Mouse (Mus musculus) lung, postnatal 0 days (tissue): Measurements from ENCODE around the gene Blcap. TPM values are rescaled to one million over a fixed set of nuclear protein-coding genes. Genes with fewer than 3 reads are reported as not detected.

ENCODE experiments used
- ATAC-seq: fragments of 200-750 bp; cut with Nextera tagmentation; 2 replicates; pipeline ENCODE4 v1.8.0; 2017; ENCODE audit warnings: moderate library complexity
- DNase-seq: peaks from one replicate; pipeline ENCODE4 v3.0.0-alpha.2; 2016; ENCODE audit warnings: low spot score
- H3K27ac ChIP-seq: fragments of 300-500 bp; sonication (generic); 2 replicates; pipeline ENCODE4 v1.5.1; 2014; ENCODE audit warnings: antibody characterized with exemption, mild to moderate bottlenecking, low read length, mixed read lengths
- H3K27me3 ChIP-seq: fragments of 300-500 bp; sonication (generic); replicated peaks from 2 replicates; pipeline ENCODE4 v1.6.1; 2014; ENCODE audit warnings: low read length, mixed read lengths; ENCODE audit not compliant: insufficient read depth
- H3K36me3 ChIP-seq: fragments of 300-500 bp; sonication (generic); 2 replicates; pipeline ENCODE4 v1.6.1; 2014; ENCODE audit warnings: low read length, mixed read lengths; ENCODE audit not compliant: insufficient read depth
- H3K4me1 ChIP-seq: fragments of 300-500 bp; sonication (generic); 2 replicates; pipeline ENCODE4 v1.6.1; 2014; ENCODE audit warnings: antibody characterized with exemption, low read depth, low read length, mixed read lengths; ENCODE audit not compliant: insufficient read depth
- H3K4me2 ChIP-seq: fragments of 300-500 bp; sonication (generic); replicated peaks from 2 replicates; pipeline ENCODE4 v1.6.1; 2014; ENCODE audit warnings: low read depth, mild to moderate bottlenecking, low read length, moderate library complexity, mixed read lengths
- H3K4me3 ChIP-seq: fragments of 300-500 bp; sonication (generic); 2 replicates; pipeline ENCODE4 v1.5.1; 2014; ENCODE audit warnings: low read depth, low read length
- H3K9ac ChIP-seq: fragments of 300-500 bp; sonication (generic); replicated peaks from 2 replicates; pipeline ENCODE4 v1.6.1; 2014; ENCODE audit warnings: low read depth, mild to moderate bottlenecking
- H3K9me3 ChIP-seq: fragments of 300-500 bp; sonication (generic); 2 replicates; pipeline ENCODE4 v1.6.1; 2016; ENCODE audit warnings: low read length, mixed read lengths
- CTCF ChIP-seq: IDR thresholded peaks from 2 replicates; pipeline ENCODE4 v1.5.1; 2016; ENCODE audit warnings: antibody characterized with exemption, mild to moderate bottlenecking
- EP300 ChIP-seq: IDR thresholded peaks from 2 replicates; pipeline ENCODE4 v1.6.1; 2016; ENCODE audit warnings: antibody characterized with exemption, mild to moderate bottlenecking, control low read depth
- whole genome bisulfite sequencing: fragments of 180-500 bp; shearing (Covaris S2); extraction: QIAGEN DNeasy Blood & Tissue Kit; methylation state at CpG from one replicate; pipeline ENCODE4 v1.1.7; 2014; 5-methylcytosine and 5-hydroxymethylcytosine counted together
- polyA plus RNA-seq: library from polyadenylated mRNA; unstranded; fragments of >200 nt; fragmentation: Nextera tagmentation; extraction: Ambion mirVana; gene quantifications from 2 replicates; pipeline ENCODE4 v1.2.1, GENCODE M21; 2015

Gene Blcap
- polyA plus RNA-seq, 1 experiment from 2014 or later = 68.8 TPM

GRCm38 (mm10) chr2:157531681-157532426 is 39.2 kb downstream of the Blcap start:
- H3K9ac ChIP-seq = no peak overlapping the region
- H3K4me3 ChIP-seq = no peak overlapping the region
- H3K27ac ChIP-seq = no peak overlapping the region
- 47% methylated on average over 8 of the region's 8 CpGs for WGBS
- H3K27me3 ChIP-seq = no peaks in the 10 kb centered on the region
- TF ChIP-seq CTCF (no peak), EP300 (no peak)
- H3K9me3 ChIP-seq = no peaks in the 10 kb centered on the region
- ATAC-seq (no peak), DNase-seq (no peak)
- no peak overlapping the region for H3K4me2 ChIP-seq
- H3K36me3 ChIP-seq = no peaks in the 10 kb centered on the region
- no peaks in the 10 kb centered on the region for H3K4me1 ChIP-seq

GRCm38 (mm10) chr2:157530056-157530955 is 40.8 kb downstream of the Blcap start:
- Histone ChIP-seq H3K4me2 (no peak overlapping the region), H3K4me1 (no peaks in the 10 kb centered on the region), H3K9me3 (no peaks in the 10 kb centered on the region), H3K9ac (no peak overlapping the region), H3K27me3 (no peaks in the 10 kb centered on the region), H3K4me3 (no peak overlapping the region), H3K36me3 (no peaks in the 10 kb centered on the region), H3K27ac (no peak overlapping the region)
- no peak for DNase-seq
- TF ChIP-seq CTCF = no peak
- TF ChIP-seq EP300 = no peak
- ATAC-seq = no peak
- 64% methylated on average over 13 of the region's 13 CpGs for WGBS

- H3K27ac ChIP-seq = no peak overlapping the region
- no peaks in the 10 kb centered on the region for H3K9me3 ChIP-seq
- WGBS = 68% methylated on average over 3 of the region's 3 CpGs
- no peaks in the 10 kb centered on the region for H3K4me1 ChIP-seq
- H3K9ac ChIP-seq = no peak overlapping the region
- no peak for ATAC-seq
- no peak overlapping the region for H3K4me2 ChIP-seq
- H3K27me3 ChIP-seq = no peaks in the 10 kb centered on the region
- H3K4me3 ChIP-seq = no peak overlapping the region
- DNase-seq = no peak
- TF ChIP-seq EP300 (no peak), CTCF (no peak)
- H3K36me3 ChIP-seq = no peaks in the 10 kb centered on the region
Measured at GRCm38 (mm10) chr2:157522556-157522955, 48.5 kb downstream of the Blcap start.

- no peak for DNase-seq
- 19% methylated on average over 5 of the region's 5 CpGs for WGBS
Measured at GRCm38 (mm10) chr2:157520496-157520895, 50.6 kb downstream of the Blcap start.

GRCm38 (mm10) chr2:157519452-157519851 is 51.6 kb downstream of the Blcap start:
- Histone ChIP-seq H3K4me1 (no peaks in the 10 kb centered on the region), H3K4me3 (no peak overlapping the region), H3K9ac (no peak overlapping the region), H3K27me3 (no peaks in the 10 kb centered on the region), H3K27ac (no peak overlapping the region), H3K36me3 (no peaks in the 10 kb centered on the region), H3K9me3 (no peaks in the 10 kb centered on the region), H3K4me2 (no peak overlapping the region)
- ATAC-seq = no peak
- DNase-seq = no peak
- 64% methylated on average over 6 of the region's 6 CpGs for WGBS
- no peak for TF ChIP-seq CTCF
- TF ChIP-seq EP300 = no peak

More at GRCm38 (mm10) chr2:157520496-157520895, 50.6 kb downstream of the Blcap start:
- H3K4me3 ChIP-seq = no peak overlapping the region
- H3K4me1 ChIP-seq = no peaks in the 10 kb centered on the region
- H3K9me3 ChIP-seq = no peaks in the 10 kb centered on the region
- H3K4me2 ChIP-seq = no peak overlapping the region
- H3K9ac ChIP-seq = no peak overlapping the region
- no peak overlapping the region for H3K27ac ChIP-seq
- ATAC-seq = no peak
- no peaks in the 10 kb centered on the region for H3K36me3 ChIP-seq
- no peaks in the 10 kb centered on the region for H3K27me3 ChIP-seq
- TF ChIP-seq EP300 (no peak), CTCF (no peak)

- Histone ChIP-seq H3K36me3 (no peaks in the 10 kb centered on the region), H3K4me2 (no peak overlapping the region), H3K27me3 (no peaks in the 10 kb centered on the region), H3K9ac (no peak overlapping the region), H3K4me1 (no peaks in the 10 kb centered on the region), H3K27ac (no peak overlapping the region), H3K4me3 (no peak overlapping the region), H3K9me3 (no peaks in the 10 kb centered on the region)
- ATAC-seq = no peak
- DNase-seq = no peak
- WGBS = 31% methylated on average over 7 of the region's 7 CpGs
- TF ChIP-seq CTCF (no peak), EP300 (no peak)
Measured at GRCm38 (mm10) chr2:157518451-157518850, 52.6 kb downstream of the Blcap start.
